Mouse (Mus musculus) forebrain, embryonic 15.5 days (tissue): ENCODE measurements at regions not wholly inside any gene's neighbourhood (a gene's known extent, or its start where the extent isn't known, plus 50 kb on each side); places are given as distances from the start of the nearest gene placed in this dataset.

Source experiments
- ATAC-seq: fragments of 200-750 bp; cut with Nextera tagmentation; replicated peaks from 2 replicates; pipeline ENCODE4 v1.8.0; 2017; ENCODE audit warnings: mild to moderate bottlenecking, moderate TSS enrichment, moderate library complexity
- H3K27ac ChIP-seq: fragments of 300-500 bp; sonication (generic); replicated peaks from 2 replicates; pipeline ENCODE4 v1.5.1; 2015; ENCODE audit warnings: mild to moderate bottlenecking, inconsistent platforms
- H3K27me3 ChIP-seq: fragments of 300-500 bp; sonication (generic); 2 replicates; pipeline ENCODE4 v1.6.1; 2015; ENCODE audit warnings: inconsistent platforms
- H3K36me3 ChIP-seq: fragments of 300-500 bp; sonication (generic); 2 replicates; pipeline ENCODE4 v1.6.1; 2015; ENCODE audit warnings: mild to moderate bottlenecking, inconsistent platforms
- H3K4me1 ChIP-seq: fragments of 300-500 bp; sonication (generic); 2 replicates; pipeline ENCODE4 v1.6.1; 2015; ENCODE audit warnings: inconsistent platforms
- H3K4me2 ChIP-seq: fragments of 300-500 bp; sonication (generic); replicated peaks from 2 replicates; pipeline ENCODE4 v1.6.1; 2015; ENCODE audit warnings: mild to moderate bottlenecking, inconsistent platforms
- H3K4me3 ChIP-seq: fragments of 300-500 bp; sonication (generic); 2 replicates; pipeline ENCODE4 v1.5.1; 2015; ENCODE audit warnings: mild to moderate bottlenecking, inconsistent platforms
- H3K9ac ChIP-seq: fragments of 300-500 bp; sonication (generic); replicated peaks from 2 replicates; pipeline ENCODE4 v1.6.1; 2015; ENCODE audit warnings: mild to moderate bottlenecking, inconsistent platforms
- H3K9me3 ChIP-seq: fragments of 300-500 bp; sonication (generic); 2 replicates; pipeline ENCODE4 v1.6.1; 2016; ENCODE audit warnings: inconsistent platforms
- WGBS: fragments of 180-500 bp; shearing (Covaris S2); methylation state at CpG from one replicate; pipeline ENCODE4 v1.1.7; 2015; ENCODE audit warnings: mixed read lengths; 5-methylcytosine and 5-hydroxymethylcytosine counted together

DNA sequence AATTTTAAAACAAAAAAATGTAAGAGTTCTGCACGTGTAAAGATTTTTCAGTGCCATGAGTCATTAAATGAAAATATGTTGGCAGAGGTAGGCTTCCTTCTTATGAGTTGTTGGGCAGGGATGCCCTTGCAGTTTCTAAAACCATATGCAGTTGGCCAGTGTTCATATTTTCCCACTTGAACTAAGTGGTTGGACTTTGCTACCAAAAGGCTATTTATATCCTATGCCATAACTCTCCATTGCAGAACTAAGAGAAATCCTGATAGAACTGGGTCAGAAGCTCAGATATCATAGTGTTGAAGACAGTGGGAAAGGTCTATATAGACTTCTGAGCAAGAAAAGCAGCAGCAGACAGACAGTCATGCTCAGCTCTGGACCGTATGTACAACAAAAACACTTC, 690.7 kb upstream of the Frg1 start:
- ATAC-seq, result no peak
- Histone ChIP-seq H3K4me3 (no peak overlapping the region), H3K4me1 (no peaks in the 10 kb centered on the region), H3K9me3 (no peaks in the 10 kb centered on the region), H3K27ac (no peak overlapping the region), H3K9ac (no peak overlapping the region), H3K27me3 (no peaks in the 10 kb centered on the region), H3K4me2 (no peak overlapping the region), H3K36me3 (no peaks in the 10 kb centered on the region)
- 85% methylated on average over 2 of the region's 2 CpGs for WGBS

- H3K4me1 ChIP-seq, result no peaks in the 10 kb centered on the region
- 79% methylated on average over 1 of the region's 1 CpGs for WGBS
- no peaks in the 10 kb centered on the region for H3K9me3 ChIP-seq
- no peaks in the 10 kb centered on the region for H3K27me3 ChIP-seq
- H3K4me2 ChIP-seq, result no peak overlapping the region
- no peak overlapping the region for H3K9ac ChIP-seq
- ATAC-seq, result no peak
- no peaks in the 10 kb centered on the region for H3K36me3 ChIP-seq
- H3K4me3 ChIP-seq, result no peak overlapping the region
- H3K27ac ChIP-seq, result no peak overlapping the region
These were observed 652.4 kb upstream of the Frg1 start for GRCm38 (mm10) chr8:42069314-42069713.

DNA sequence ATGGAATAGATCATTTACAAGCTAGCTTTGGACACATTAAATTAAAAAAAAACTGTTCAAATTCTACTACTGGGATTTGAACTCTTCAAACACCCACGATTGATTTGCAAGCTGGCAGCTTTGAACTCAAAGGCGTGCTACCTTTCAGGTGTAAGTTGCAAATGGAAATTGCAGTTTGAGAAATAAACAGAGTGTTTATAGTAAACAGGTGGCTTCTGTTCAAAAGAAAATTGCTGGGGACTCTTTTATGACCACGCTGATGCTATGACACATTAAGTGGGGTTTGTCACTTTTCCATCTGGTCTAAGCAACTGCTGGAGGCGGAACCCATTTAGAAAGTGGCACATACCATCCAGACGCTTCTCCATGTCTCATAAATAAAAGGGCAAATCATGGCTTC, 626.7 kb upstream of the Frg1 start:
- no peak overlapping the region for H3K4me3 ChIP-seq
- no peaks in the 10 kb centered on the region for H3K4me1 ChIP-seq
- no peak overlapping the region for H3K4me2 ChIP-seq
- no peak for ATAC-seq
- H3K27ac ChIP-seq, result no peak overlapping the region
- no peaks in the 10 kb centered on the region for H3K27me3 ChIP-seq
- no peak overlapping the region for H3K9ac ChIP-seq
- WGBS, result 60% methylated on average over 5 of the region's 5 CpGs
- H3K36me3 ChIP-seq, result no peaks in the 10 kb centered on the region
- H3K9me3 ChIP-seq, result no peaks in the 10 kb centered on the region

GRCm38 (mm10) chr8:42039245-42039644, 622.4 kb upstream of the Frg1 start:
- no peaks in the 10 kb centered on the region for H3K9me3 ChIP-seq
- H3K27me3 ChIP-seq, result no peaks in the 10 kb centered on the region
- WGBS, result 96% methylated on average over 2 of the region's 2 CpGs
- H3K27ac ChIP-seq, result no peak overlapping the region
- no peak overlapping the region for H3K4me2 ChIP-seq
- no peak overlapping the region for H3K9ac ChIP-seq
- H3K4me1 ChIP-seq, result no peaks in the 10 kb centered on the region
- H3K36me3 ChIP-seq, result no peaks in the 10 kb centered on the region
- H3K4me3 ChIP-seq, result no peak overlapping the region
- ATAC-seq, result no peak

GRCm38 (mm10) chr8:42026934-42027333, 610.1 kb upstream of the Frg1 start:
- no peak overlapping the region for H3K27ac ChIP-seq
- no peak overlapping the region for H3K9ac ChIP-seq
- no peaks in the 10 kb centered on the region for H3K36me3 ChIP-seq
- H3K4me2 ChIP-seq, result no peak overlapping the region
- no peaks in the 10 kb centered on the region for H3K4me1 ChIP-seq
- H3K27me3 ChIP-seq, result no peaks in the 10 kb centered on the region
- no peak for ATAC-seq
- no peaks in the 10 kb centered on the region for H3K9me3 ChIP-seq
- 93% methylated on average over 1 of the region's 1 CpGs for WGBS
- no peak overlapping the region for H3K4me3 ChIP-seq

DNA sequence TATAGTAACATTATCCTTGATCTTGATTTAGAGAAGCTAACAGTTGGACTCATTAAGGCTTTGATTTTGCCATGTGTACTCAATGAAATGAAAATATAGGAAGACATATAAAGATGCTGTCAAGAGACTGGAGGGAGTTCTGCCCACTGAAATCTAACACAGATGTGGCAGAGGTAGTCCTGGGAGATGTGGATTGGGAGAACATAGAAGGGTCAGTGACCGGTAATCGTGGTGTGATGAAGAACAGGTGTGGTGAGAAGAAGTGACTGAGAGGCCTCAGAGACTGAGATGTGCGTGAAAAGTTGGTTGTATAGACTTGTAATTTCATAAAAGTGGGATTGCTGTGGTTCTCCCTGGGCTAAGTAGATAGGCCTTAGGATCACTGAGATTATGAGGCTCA, 600.9 kb upstream of the Frg1 start:
- Histone ChIP-seq H3K36me3 (no peaks in the 10 kb centered on the region), H3K9me3 (no peaks in the 10 kb centered on the region), H3K27me3 (no peaks in the 10 kb centered on the region), H3K4me3 (no peak overlapping the region), H3K4me2 (no peak overlapping the region), H3K4me1 (no peaks in the 10 kb centered on the region), H3K9ac (no peak overlapping the region), H3K27ac (no peak overlapping the region)
- ATAC-seq, result no peak
- 91% methylated on average over 3 of the region's 3 CpGs for WGBS

GRCm38 (mm10) chr8:42003170-42003569, 586.3 kb upstream of the Frg1 start:
- Histone ChIP-seq H3K9me3 (no peaks in the 10 kb centered on the region), H3K9ac (no peak overlapping the region), H3K4me1 (no peaks in the 10 kb centered on the region), H3K4me3 (no peak overlapping the region), H3K27ac (no peak overlapping the region), H3K27me3 (no peaks in the 10 kb centered on the region), H3K4me2 (no peak overlapping the region), H3K36me3 (no peaks in the 10 kb centered on the region)
- no peak for ATAC-seq

- Histone ChIP-seq H3K9me3 (no peaks in the 10 kb centered on the region), H3K4me1 (no peaks in the 10 kb centered on the region), H3K9ac (no peak overlapping the region), H3K4me2 (no peak overlapping the region), H3K27ac (no peak overlapping the region), H3K27me3 (no peaks in the 10 kb centered on the region), H3K36me3 (no peaks in the 10 kb centered on the region), H3K4me3 (no peak overlapping the region)
- no peak for ATAC-seq
- 42% methylated on average over 8 of the region's 8 CpGs for WGBS
These were observed 572.2 kb upstream of the Frg1 start for GRCm38 (mm10) chr8:41989040-41989501.

- no peak overlapping the region for H3K27ac ChIP-seq
- H3K9me3 ChIP-seq, result no peaks in the 10 kb centered on the region
- WGBS, result 32% methylated on average over 5 of the region's 5 CpGs
These were observed 571.3 kb upstream of the Frg1 start for GRCm38 (mm10) chr8:41988216-41988615.

DNA sequence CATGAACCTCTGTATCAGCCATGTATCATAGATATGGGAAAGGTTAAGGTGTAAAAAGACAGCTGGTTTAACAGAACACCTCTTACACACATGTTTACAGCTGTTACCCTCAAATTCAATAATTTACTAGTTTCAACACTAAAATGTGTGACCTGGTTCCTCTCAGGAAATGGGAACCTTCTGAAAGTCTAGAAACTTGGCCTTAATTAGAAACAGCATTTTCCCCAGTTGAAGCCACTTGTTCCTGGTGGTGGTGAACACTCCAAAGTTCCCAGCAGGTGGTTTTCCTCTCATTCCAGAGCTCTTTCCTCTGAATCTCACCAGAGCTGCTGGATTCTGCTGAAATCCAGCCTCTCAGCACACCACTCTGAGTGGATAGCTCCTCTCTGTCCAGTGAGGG, 570.5 kb upstream of the Frg1 start:
- Histone ChIP-seq H3K27me3 (no peaks in the 10 kb centered on the region), H3K4me1 (no peaks in the 10 kb centered on the region), H3K4me2 (no peak overlapping the region), H3K36me3 (no peaks in the 10 kb centered on the region), H3K9me3 (no peaks in the 10 kb centered on the region), H3K4me3 (no peak overlapping the region), H3K9ac (no peak overlapping the region), H3K27ac (no peak overlapping the region)
- no peak for ATAC-seq

More at GRCm38 (mm10) chr8:41988216-41988615, 571.3 kb upstream of the Frg1 start:
- Histone ChIP-seq H3K36me3 (no peaks in the 10 kb centered on the region), H3K9ac (no peak overlapping the region), H3K4me2 (no peak overlapping the region), H3K27me3 (no peaks in the 10 kb centered on the region), H3K4me1 (no peaks in the 10 kb centered on the region), H3K4me3 (no peak overlapping the region)
- ATAC-seq, result no peak

DNA sequence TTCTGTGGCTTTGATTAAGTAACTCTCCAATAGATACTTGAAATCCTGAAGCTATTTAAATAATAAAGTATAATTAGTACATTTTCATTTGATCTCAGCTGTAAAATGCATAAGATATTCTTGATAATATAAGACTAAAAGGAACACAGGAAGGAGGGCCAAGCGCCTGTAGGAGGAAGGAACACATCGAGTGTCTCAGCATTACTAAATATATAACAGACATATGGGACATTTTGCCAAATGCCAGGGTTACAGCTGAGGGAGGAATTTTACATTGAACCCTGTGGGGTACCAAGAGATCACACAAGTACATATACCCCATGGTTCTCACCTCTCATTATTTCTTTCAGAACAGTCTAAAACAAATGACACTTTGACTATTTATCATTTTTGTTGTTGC, 555.5 kb upstream of the Frg1 start:
- WGBS, result 90% methylated on average over 2 of the region's 2 CpGs
- ATAC-seq, result no peak
- Histone ChIP-seq H3K36me3 (no peaks in the 10 kb centered on the region), H3K9me3 (no peaks in the 10 kb centered on the region), H3K4me3 (no peak overlapping the region), H3K27me3 (no peaks in the 10 kb centered on the region), H3K9ac (no peak overlapping the region), H3K27ac (no peak overlapping the region), H3K4me1 (no peaks in the 10 kb centered on the region), H3K4me2 (no peak overlapping the region)

DNA sequence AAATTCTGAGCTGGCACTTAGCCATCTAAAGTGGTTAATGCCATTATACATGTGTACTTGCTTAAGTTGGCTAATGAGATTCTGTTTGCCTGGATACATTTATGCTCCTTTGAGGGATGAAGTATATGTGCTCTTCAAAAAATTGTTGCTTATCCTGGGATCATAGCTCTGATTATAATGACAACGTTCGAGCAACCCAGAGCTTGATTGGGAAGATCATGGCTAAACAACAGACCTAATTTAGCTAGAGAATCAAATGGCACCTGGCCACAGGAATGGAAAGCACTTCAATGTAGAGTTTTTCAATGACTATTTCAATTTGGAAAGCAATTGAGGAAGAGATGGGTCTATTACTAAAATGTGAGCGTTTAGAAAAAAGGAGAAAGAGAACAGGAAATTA, 553.7 kb upstream of the Frg1 start:
- Histone ChIP-seq H3K4me2 (no peak overlapping the region), H3K36me3 (no peaks in the 10 kb centered on the region), H3K4me3 (no peak overlapping the region), H3K9me3 (no peaks in the 10 kb centered on the region), H3K27me3 (no peaks in the 10 kb centered on the region), H3K9ac (no peak overlapping the region), H3K4me1 (no peaks in the 10 kb centered on the region), H3K27ac (no peak overlapping the region)
- no peak for ATAC-seq
- 33% methylated on average over 3 of the region's 3 CpGs for WGBS

DNA sequence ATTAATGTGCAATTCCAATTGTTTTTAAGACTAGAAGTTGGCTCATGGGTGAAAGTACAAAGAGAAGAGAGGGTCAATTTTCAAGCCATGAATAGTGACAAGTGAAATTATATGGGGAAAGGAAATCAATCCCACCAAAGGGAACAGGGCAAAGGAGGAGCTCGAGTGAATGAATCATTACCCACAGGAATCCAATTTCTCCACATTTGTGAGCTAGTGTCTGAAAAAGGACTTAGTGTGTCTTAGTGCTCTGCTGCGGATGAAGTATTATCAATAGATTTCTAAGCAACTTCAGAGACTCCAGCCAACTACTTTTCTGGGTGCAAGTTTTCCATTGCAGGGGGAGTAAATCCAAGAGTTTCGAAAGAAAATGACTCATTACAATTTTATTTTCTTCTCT, 552.5 kb upstream of the Frg1 start:
- H3K36me3 ChIP-seq, result no peaks in the 10 kb centered on the region
- no peak overlapping the region for H3K4me3 ChIP-seq
- no peaks in the 10 kb centered on the region for H3K4me1 ChIP-seq
- H3K4me2 ChIP-seq, result no peak overlapping the region
- H3K9me3 ChIP-seq, result no peaks in the 10 kb centered on the region
- H3K27me3 ChIP-seq, result no peaks in the 10 kb centered on the region
- no peak overlapping the region for H3K27ac ChIP-seq
- no peak for ATAC-seq
- WGBS, result 81% methylated on average over 3 of the region's 3 CpGs
- no peak overlapping the region for H3K9ac ChIP-seq

DNA sequence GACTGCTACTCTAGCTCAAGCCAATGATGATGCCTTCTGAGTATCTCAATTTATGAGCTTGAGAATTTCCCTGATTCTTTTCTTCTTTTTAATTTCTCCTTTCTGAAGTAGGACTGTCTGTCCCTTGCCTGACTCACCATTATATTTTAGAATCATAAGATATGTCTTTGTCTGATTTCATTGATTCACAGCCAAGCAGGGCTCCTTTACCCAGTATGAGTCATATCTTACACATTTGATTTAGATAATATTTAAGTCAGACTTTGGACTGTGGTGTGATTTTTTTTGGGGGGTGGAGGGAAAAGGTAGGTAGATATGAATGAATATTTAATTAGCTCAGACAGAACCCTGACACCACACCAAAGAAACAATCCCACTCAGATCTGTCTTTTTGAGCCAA, 547.2 kb upstream of the Frg1 start:
- Histone ChIP-seq H3K27ac (no peak overlapping the region), H3K9me3 (no peaks in the 10 kb centered on the region), H3K4me1 (no peaks in the 10 kb centered on the region), H3K4me2 (no peak overlapping the region), H3K9ac (no peak overlapping the region), H3K27me3 (no peaks in the 10 kb centered on the region), H3K36me3 (no peaks in the 10 kb centered on the region), H3K4me3 (no peak overlapping the region)
- no peak for ATAC-seq
